Mouse (Mus musculus) midbrain, embryonic 14.5 days (tissue): ENCODE results near the gene Cwc22. TPM values are rescaled to one million over a fixed set of nuclear protein-coding genes. Genes with fewer than 3 reads are reported as not detected.

Source experiments
- ATAC-seq: fragments of 200-750 bp; cut with Nextera tagmentation; 2 replicates; pipeline ENCODE4 v1.8.0; 2017; ENCODE audit warnings: moderate number of reproducible peaks, moderate library complexity; ENCODE audit not compliant: low FRiP score, low TSS enrichment
- DNase-seq: peaks from one replicate; pipeline ENCODE4 v3.0.0-alpha.2; 2015
- H3K27ac ChIP-seq: fragments of 300-500 bp; sonication (generic); replicated peaks from 2 replicates; pipeline ENCODE4 v1.5.1; 2014; ENCODE audit warnings: mild to moderate bottlenecking, low read depth, low read length, moderate library complexity
- H3K27me3 ChIP-seq: fragments of 300-500 bp; sonication (generic); 2 replicates; pipeline ENCODE4 v1.6.1; 2014; ENCODE audit warnings: low read length, control low read depth, mixed read lengths; ENCODE audit not compliant: control insufficient read depth, insufficient read depth
- H3K36me3 ChIP-seq: fragments of 300-500 bp; sonication (generic); 2 replicates; pipeline ENCODE4 v1.6.1; 2014; ENCODE audit warnings: low read length, control low read depth; ENCODE audit not compliant: control insufficient read depth, insufficient read depth
- H3K4me1 ChIP-seq: fragments of 300-500 bp; sonication (generic); 2 replicates; pipeline ENCODE4 v1.6.1; 2014; ENCODE audit warnings: mild to moderate bottlenecking, antibody characterized with exemption, low read length, control low read depth; ENCODE audit not compliant: control insufficient read depth, insufficient read depth
- H3K4me2 ChIP-seq: fragments of 300-500 bp; sonication (generic); 2 replicates; pipeline ENCODE4 v1.6.1; 2014; ENCODE audit warnings: mild to moderate bottlenecking, low read length, moderate library complexity
- H3K4me3 ChIP-seq: fragments of 300-500 bp; sonication (generic); replicated peaks from 2 replicates; pipeline ENCODE4 v1.5.1; 2014; ENCODE audit warnings: low read depth, low read length
- H3K9ac ChIP-seq: fragments of 300-500 bp; sonication (generic); replicated peaks from 2 replicates; pipeline ENCODE4 v1.6.1; 2014; ENCODE audit warnings: mild to moderate bottlenecking, low read length, moderate library complexity
- H3K9me3 ChIP-seq: fragments of 300-500 bp; sonication (generic); 2 replicates; pipeline ENCODE4 v1.6.1; 2016; ENCODE audit warnings: low read length, control low read depth, mixed read lengths; ENCODE audit not compliant: control insufficient read depth
- WGBS: fragments of 180-500 bp; shearing (Covaris S2); extraction: QIAGEN DNeasy Blood & Tissue Kit; methylation state at CpG from one replicate; pipeline ENCODE4 v1.1.7; 2014; 5-methylcytosine and 5-hydroxymethylcytosine counted together
- polyA plus RNA-seq: library from polyadenylated mRNA; unstranded; fragments of >200 nt; fragmentation: Nextera tagmentation; extraction: Ambion mirVana; gene quantifications from 2 replicates; pipeline ENCODE4 v1.2.1, GENCODE M21; 2014

Gene Cwc22
- polyA plus RNA-seq, 1 experiment from 2014 or later = 26.6 TPM

DNA sequence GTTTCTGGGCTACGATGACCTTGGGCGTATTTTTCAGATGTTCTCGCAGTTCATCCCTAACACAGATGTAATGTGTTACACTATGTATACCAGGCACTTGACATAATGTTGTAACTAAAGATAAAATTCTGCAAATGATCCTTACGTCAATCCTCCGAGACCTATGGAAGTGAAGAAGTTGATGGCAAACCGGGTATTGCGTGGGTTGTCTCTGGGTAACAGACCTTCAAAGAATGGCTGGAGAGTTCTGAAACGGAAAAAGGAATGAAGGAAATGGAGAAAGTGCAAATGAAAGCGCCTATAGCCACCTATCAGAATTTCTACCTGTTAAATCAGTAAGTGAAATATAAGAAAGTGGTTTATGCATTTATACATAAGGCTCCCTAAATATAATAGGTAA lies 42.2 kb downstream of the Cwc22 start:
- Histone ChIP-seq H3K36me3 (peaks cover 73% of the 10 kb centered on the region), H3K27ac (no peak overlapping the region), H3K4me3 (no peak overlapping the region), H3K4me2 (no peak overlapping the region), H3K4me1 (no peaks in the 10 kb centered on the region), H3K9ac (no peak overlapping the region), H3K9me3 (no peaks in the 10 kb centered on the region), H3K27me3 (no peaks in the 10 kb centered on the region)
- WGBS = 95% methylated on average over 9 of the region's 9 CpGs
- ATAC-seq (no peak), DNase-seq (no peak)

DNA sequence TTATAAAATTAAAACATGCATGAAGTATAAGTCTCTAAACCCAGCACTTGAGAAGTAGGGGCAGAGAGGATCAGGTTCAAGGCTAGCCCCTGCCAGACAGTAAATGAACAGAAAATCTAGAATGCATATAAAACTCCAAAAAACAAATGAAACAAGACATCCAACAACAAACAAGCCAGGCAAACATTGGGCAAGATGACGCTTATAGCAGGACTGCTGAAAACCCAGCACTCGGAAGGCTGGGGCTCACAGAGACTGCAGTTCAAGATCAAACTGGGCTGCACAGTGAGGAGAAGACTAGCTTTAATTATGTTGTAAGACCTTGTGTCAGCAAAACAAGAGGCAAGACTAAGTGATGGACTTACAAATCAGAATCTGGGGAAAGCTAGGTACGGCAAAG lies 43.1 kb downstream of the Cwc22 start:
- 93% methylated on average over 3 of the region's 3 CpGs for WGBS
- H3K4me3 ChIP-seq = no peak overlapping the region
- H3K36me3 ChIP-seq = peaks cover 81% of the 10 kb centered on the region

DNA sequence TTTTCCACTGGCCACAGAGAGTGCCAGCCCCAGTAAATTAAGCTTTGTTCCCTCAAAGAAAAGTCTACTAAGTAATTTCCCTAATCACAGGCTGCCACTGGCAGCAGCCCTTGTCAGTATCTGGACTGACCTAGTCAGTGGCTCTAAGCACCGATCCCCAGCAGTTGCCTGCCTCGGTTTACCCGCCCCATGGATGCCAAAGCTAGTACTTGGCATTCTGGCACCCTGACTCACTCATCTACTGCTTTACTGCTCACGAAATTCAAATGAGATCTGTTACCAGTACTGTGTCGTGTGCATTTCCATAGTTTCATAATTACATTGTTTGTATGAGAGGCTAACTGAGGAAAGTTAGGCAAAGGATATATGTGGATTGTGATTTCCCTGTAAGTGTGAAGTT lies 44.9 kb downstream of the Cwc22 start:
- no peaks in the 10 kb centered on the region for H3K4me1 ChIP-seq
- WGBS = 95% methylated on average over 5 of the region's 5 CpGs
- H3K36me3 ChIP-seq = peaks cover 76% of the 10 kb centered on the region
- no peak overlapping the region for H3K4me3 ChIP-seq
- no peak for ATAC-seq
- no peak overlapping the region for H3K9ac ChIP-seq
- H3K9me3 ChIP-seq = no peaks in the 10 kb centered on the region
- no peak overlapping the region for H3K27ac ChIP-seq
- DNase-seq = no peak
- no peak overlapping the region for H3K4me2 ChIP-seq
- no peaks in the 10 kb centered on the region for H3K27me3 ChIP-seq

More for the DNA sequence above, 43.1 kb downstream of the Cwc22 start:
- Histone ChIP-seq H3K9ac (no peak overlapping the region), H3K4me2 (no peak overlapping the region), H3K27me3 (no peaks in the 10 kb centered on the region), H3K9me3 (no peaks in the 10 kb centered on the region), H3K4me1 (no peaks in the 10 kb centered on the region), H3K27ac (no peak overlapping the region)
- ATAC-seq (no peak), DNase-seq (no peak)

DNA sequence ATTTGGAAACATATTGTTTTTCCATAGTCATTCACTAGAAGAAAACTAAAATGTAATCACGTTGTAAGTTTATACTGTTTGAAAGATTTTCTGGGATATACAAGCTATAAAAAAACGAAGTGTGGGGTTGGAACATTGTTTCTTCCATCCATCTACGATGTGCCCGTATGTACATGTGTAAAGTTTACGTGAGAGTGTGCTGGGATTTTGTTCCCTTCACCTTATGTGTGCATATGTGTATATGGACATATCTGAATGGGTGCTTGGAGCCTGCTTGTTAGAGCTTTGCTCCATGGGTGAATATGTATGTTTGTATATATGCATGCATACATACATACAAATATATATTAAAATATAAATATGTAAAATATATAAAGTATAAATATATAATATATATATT lies 45.4 kb downstream of the Cwc22 start:
- Histone ChIP-seq H3K4me3 (no peak overlapping the region), H3K4me1 (no peaks in the 10 kb centered on the region), H3K9me3 (no peaks in the 10 kb centered on the region), H3K27ac (no peak overlapping the region), H3K36me3 (peaks cover 73% of the 10 kb centered on the region), H3K9ac (no peak overlapping the region), H3K27me3 (no peaks in the 10 kb centered on the region), H3K4me2 (no peak overlapping the region)
- ATAC-seq (no peak), DNase-seq (no peak)
- WGBS = 97% methylated on average over 5 of the region's 5 CpGs

DNA sequence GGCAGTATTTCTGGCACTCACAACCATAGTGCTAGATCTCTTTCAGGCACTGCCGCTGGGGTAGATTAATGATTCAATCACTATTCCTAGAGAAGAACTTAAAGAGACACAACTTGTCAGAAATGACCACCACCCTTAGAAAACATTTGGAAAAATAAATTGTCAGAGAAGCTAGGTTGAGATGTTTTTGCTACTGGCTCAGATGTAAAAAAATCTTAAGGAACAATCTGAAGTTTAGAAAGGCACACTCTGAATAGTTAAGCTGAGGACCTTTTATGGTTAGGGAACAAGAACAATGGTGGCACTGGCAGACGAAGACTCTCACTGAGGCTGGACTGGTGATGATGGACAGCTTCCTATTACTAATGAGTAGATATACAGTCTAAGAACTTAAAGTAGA lies 46.1 kb downstream of the Cwc22 start:
- ATAC-seq = no peak
- Histone ChIP-seq H3K27ac (no peak overlapping the region), H3K4me2 (no peak overlapping the region), H3K9me3 (no peaks in the 10 kb centered on the region), H3K9ac (no peak overlapping the region), H3K36me3 (peaks cover 71% of the 10 kb centered on the region), H3K27me3 (no peaks in the 10 kb centered on the region), H3K4me3 (no peak overlapping the region), H3K4me1 (no peaks in the 10 kb centered on the region)
- 89% methylated on average over 2 of the region's 2 CpGs for WGBS
- DNase-seq = no peak

DNA sequence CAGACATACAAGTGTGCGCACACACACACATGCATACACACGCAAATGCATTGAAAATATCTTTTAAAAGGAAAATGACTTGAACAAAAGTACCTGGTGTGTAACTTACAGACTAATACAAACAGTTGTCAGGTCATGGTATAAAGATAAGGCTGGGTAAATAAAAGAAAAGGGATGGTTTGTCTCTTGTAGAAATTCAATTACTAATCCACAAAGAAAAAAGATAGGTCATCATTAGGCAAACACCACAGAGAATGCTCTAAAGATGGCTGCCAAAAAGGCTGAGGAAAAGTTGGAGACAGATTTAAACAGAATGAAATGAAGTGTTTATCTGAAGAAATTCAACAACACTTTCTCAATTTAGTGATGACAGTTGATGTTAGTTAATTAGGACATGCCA lies 47.7 kb downstream of the Cwc22 start:
- no peaks in the 10 kb centered on the region for H3K4me1 ChIP-seq
- no peak for ATAC-seq
- H3K4me3 ChIP-seq = no peak overlapping the region
- no peaks in the 10 kb centered on the region for H3K27me3 ChIP-seq
- H3K9me3 ChIP-seq = no peaks in the 10 kb centered on the region
- DNase-seq = no peak
- H3K4me2 ChIP-seq = no peak overlapping the region
- peaks cover 69% of the 10 kb centered on the region for H3K36me3 ChIP-seq
- 97% methylated on average over 2 of the region's 2 CpGs for WGBS
- H3K9ac ChIP-seq = no peak overlapping the region
- no peak overlapping the region for H3K27ac ChIP-seq

DNA sequence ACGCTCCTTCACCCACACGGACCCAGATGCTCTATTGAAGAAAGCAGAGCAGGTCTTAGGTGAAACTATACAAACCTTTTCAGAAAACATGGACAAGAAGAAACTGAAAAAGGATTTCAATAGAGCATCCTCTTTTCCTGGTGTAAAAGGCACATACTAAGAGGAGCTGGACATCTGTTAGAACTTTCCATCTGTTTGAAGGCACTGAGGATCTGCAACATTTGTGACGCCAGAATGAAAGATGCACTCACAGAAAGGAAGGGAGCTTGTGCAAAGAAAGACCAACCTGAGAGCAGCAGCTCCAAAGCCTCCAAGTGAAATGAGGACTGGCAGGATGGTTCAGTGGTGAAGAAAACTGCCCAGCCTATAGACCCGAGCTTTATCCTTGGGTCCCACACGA lies 48.2 kb downstream of the Cwc22 start:
- Histone ChIP-seq H3K27ac (no peak overlapping the region), H3K9me3 (no peaks in the 10 kb centered on the region), H3K4me2 (no peak overlapping the region), H3K4me3 (no peak overlapping the region), H3K27me3 (no peaks in the 10 kb centered on the region), H3K4me1 (no peaks in the 10 kb centered on the region), H3K9ac (no peak overlapping the region), H3K36me3 (peaks cover 69% of the 10 kb centered on the region)
- DNase-seq = no peak
- 91% methylated on average over 5 of the region's 5 CpGs for WGBS
- ATAC-seq = no peak

DNA sequence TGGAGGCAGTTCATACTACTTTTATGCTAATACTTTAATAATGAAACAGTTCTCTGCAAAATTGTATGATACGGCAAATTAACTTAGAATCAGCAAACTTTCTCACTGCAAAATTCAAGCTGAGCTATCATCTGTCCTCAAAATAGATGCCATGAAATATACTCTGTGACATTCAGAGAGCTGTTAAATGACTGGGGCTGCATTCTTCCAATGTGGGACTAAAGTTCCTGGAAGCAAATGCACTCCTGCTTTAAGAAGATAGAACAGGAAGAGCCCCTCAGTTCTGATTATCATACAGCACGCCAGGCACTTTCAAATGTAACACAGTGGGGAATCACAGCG lies 48.6 kb downstream of the Cwc22 start:
- no peak for DNase-seq
- no peaks in the 10 kb centered on the region for H3K27me3 ChIP-seq
- no peak overlapping the region for H3K4me2 ChIP-seq
- H3K9me3 ChIP-seq = no peaks in the 10 kb centered on the region
- H3K27ac ChIP-seq = no peak overlapping the region
- ATAC-seq = no peak
- peaks cover 70% of the 10 kb centered on the region for H3K36me3 ChIP-seq
- H3K4me3 ChIP-seq = no peak overlapping the region
- WGBS = 82% methylated on average over 3 of the region's 3 CpGs
- no peak overlapping the region for H3K9ac ChIP-seq
- no peaks in the 10 kb centered on the region for H3K4me1 ChIP-seq

DNA sequence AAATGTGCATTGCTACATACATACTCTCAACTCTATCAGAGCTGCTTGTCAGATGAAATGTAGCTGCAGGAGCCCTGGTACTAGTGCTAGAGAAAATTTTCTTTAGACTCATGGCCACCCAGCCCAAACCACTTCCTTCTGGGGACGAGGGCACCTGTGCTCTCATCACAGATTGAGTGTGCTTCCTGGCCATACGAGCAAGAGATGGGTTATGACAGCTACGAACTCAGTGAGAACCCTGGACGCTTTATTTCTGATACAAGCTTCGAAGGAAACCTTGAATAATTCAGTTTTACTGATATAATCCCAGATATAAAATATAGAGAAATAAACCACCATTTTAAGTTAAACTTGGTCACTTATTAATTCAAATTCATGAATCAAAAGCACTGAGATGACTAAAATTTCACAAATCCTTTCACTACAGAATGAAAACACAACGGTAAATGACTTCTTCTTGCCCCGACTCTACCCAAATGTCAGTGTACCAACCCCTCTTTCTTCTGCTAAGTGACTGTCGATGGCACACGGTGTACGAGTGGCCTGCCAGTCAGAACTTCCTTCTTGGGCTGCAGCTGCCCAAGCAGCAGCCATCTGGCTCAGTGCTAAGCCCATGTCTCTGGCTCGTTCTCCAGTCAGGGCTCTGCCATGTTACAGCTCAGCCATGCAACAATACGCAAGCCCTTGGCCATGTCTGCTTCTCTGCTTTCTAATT lies 49.2 kb downstream of the Cwc22 start:
- no peak overlapping the region for H3K4me3 ChIP-seq
- 96% methylated on average over 12 of the region's 12 CpGs for WGBS
- H3K4me1 ChIP-seq = no peaks in the 10 kb centered on the region
- ATAC-seq = no peak
- no peak overlapping the region for H3K27ac ChIP-seq
- no peak for DNase-seq
- H3K4me2 ChIP-seq = no peak overlapping the region
- H3K9ac ChIP-seq = no peak overlapping the region
- H3K27me3 ChIP-seq = no peaks in the 10 kb centered on the region
- no peaks in the 10 kb centered on the region for H3K9me3 ChIP-seq
- H3K36me3 ChIP-seq = peaks cover 67% of the 10 kb centered on the region
